Mouse (Mus musculus) E14TG2a.4 (cell line): Measurements from ENCODE around the gene Ier2.

ENCODE experiments used
- CTCF ChIP-seq: conservative IDR thresholded peaks from 2 replicates; pipeline ENCODE4 v1.5.1; 2014; ENCODE audit warnings: low read length
- NANOG ChIP-seq: IDR thresholded peaks from 2 replicates; pipeline ENCODE4 v1.6.1; 2014; ENCODE audit warnings: borderline replicate concordance, low read length, mixed read lengths

DNA sequence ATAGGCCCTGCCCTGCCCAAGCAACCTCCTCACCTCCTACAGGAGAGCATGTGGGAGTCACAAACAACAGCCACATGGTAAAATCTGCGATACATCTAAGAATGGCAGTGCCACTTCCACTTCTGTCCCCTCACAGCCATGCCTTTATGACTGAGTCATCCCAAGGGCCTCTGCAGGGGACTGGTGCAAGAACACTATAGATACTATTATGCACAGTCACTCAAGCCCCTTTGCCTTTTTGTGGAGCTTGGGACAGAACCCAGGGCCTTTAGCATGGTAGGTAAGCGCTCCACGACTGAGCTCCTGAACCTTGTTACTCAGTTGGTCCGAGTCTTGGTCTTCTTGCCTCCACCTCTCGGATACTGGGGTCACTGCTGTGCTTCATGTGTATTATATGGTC lies 14.7 kb upstream of the Ier2 start:
- TF ChIP-seq CTCF (no peak), NANOG (no peak)
